Mouse (Mus musculus) right cerebral cortex, postnatal 10 days (tissue): ENCODE measurements around the gene Zkscan3.

Experiments
- DNase-seq, 2 experiments: peaks; one replicate each; pipeline ENCODE4 v3.0.0; 2021; ENCODE audit warnings: low spot score in 2 of 2

Zkscan3 gene

GRCm38 (mm10) chr13:21397486-21397885 is 5.1 kb downstream of the Zkscan3 start:
- no peak for DNase-seq

- peak in 1 of 2 experiments; percentile 31 for DNase-seq
These were observed 6.5 kb downstream of the Zkscan3 start for GRCm38 (mm10) chr13:21396048-21396447.

- DNase-seq = no peak
These were observed 6.9 kb downstream of the Zkscan3 start for GRCm38 (mm10) chr13:21395623-21396022.

GRCm38 (mm10) chr13:21395211-21395610 is 7.3 kb downstream of the Zkscan3 start:
- no peak for DNase-seq

- no peak for DNase-seq
These were observed 24.8 kb downstream of the Zkscan3 start for GRCm38 (mm10) chr13:21377773-21378172.

GRCm38 (mm10) chr13:21372700-21373099 is 29.9 kb downstream of the Zkscan3 start:
- no peak for DNase-seq

- no peak for DNase-seq
These were observed 35.9 kb downstream of the Zkscan3 start for GRCm38 (mm10) chr13:21366635-21367034.

- DNase-seq = no peak
These were observed 38.8 kb downstream of the Zkscan3 start for GRCm38 (mm10) chr13:21363719-21364118.

- DNase-seq = peak; percentile 94
These were observed 39.8 kb downstream of the Zkscan3 start, which contains the start of gene Zscan12 for GRCm38 (mm10) chr13:21362621-21363248. Gene Zscan12 (plus strand): TSS chr13:21362820.

GRCm38 (mm10) chr13:21350593-21350992 is 52.0 kb downstream of the Zkscan3 start:
- DNase-seq = no peak

GRCm38 (mm10) chr13:21346610-21347009 is 55.9 kb downstream of the Zkscan3 start, which contains the start of gene Olfr1367:
Gene Olfr1367 (plus strand): TSS chr13:21346910.
- no peak for DNase-seq
